Mouse (Mus musculus): Measurements from ENCODE around the gene Golph3l. TPM values are rescaled to one million over a fixed set of nuclear protein-coding genes. Genes with fewer than 3 reads are reported as not detected.
"Not testable (repeated sequence)": the region's sequence is repeated elsewhere in the genome, so short reads cannot be mapped to it uniquely, and the experiment has no call there.

The Golph3l gene
- total RNA-seq (2022): 10 to 100 TPM; 53.5 to 63.5 (median 61.5) TPM

DNA sequence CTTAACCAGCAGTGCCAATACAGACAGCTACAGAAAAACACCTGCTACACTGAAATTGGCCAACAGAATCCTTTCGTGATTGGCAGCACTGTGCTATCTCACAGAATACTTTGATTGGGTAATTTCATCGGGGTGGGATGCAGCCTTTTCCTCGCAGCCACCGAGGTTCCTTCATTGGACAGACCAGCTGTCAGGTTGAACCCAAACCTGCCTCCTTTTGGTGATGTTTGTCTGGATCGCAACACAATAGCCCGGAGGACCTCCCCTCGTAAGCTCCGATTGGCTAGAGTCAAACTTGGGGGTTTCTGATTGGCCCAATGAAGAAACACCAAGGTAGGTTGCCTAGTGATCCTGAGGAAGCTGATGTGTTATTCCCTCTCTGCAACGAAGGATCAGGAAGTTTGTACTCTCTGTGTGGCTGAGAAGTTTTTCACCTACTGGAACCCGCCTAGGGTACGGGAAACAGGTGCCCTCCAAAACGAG lies at the start of gene Golph3l:
Gene Golph3l, plus strand, starts transcription at position 331 of the 483 bp plus-strand sequence.
- DNase-seq: peak; percentile 97

- no peak for DNase-seq
These were observed 49.8 kb upstream of the Golph3l start for GRCm38 (mm10) chr3:95538936-95539335.

GRCm38 (mm10) chr3:95539837-95540236 lies 48.9 kb upstream of the Golph3l start:
- no peak for DNase-seq

- DNase-seq: not testable (repeated sequence)
These were observed 47.5 kb upstream of the Golph3l start for GRCm38 (mm10) chr3:95541186-95541585.

DNA sequence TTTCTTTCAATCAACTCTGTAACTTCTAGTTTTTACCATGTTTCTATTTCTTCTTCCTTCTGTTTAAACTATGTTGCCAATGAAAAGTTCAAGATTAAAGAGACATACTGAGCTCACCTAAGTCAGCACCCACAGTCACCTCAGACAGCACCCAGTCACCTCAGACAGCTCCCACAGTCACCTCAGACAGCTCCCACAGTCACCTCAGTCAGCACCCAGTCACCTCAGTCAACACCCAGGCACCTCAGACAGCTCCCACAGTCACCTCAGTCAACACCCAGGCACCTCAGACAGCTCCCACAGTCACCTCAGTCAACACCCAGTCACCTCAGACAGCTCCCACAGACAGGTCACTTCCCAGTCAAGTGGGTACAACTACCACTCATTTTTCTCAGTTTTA lies 46.6 kb upstream of the Golph3l start:
- no peak for DNase-seq

DNA sequence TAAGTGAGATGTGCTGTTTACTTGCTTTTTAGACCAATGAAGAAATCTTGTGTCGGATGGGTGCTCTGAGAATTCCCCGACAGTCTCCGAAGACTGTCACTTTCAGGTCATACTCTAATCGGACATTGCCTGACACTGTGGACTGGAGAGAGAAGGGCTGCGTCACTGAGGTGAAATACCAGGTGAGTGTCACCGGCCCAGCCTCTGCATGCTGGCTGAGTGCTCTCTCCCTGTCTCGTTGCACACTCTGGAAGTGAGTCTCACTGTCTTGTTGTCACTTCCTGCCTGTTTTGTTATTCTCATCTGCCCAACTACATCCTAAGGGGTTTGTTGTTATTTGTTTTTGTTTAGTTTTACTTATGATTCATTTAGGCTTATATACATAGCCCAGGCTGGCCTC lies 45.8 kb upstream of the Golph3l start:
- DNase-seq: no peak

GRCm38 (mm10) chr3:95550176-95550575 lies 38.6 kb upstream of the Golph3l start:
- no peak for DNase-seq

- peak; percentile 46 for DNase-seq
These were observed 34.7 kb upstream of the Golph3l start for GRCm38 (mm10) chr3:95553986-95554385.

GRCm38 (mm10) chr3:95559437-95559836 lies 29.3 kb upstream of the Golph3l start, which contains the start of gene Hormad1:
Gene Hormad1, plus strand, starts transcription at chr3:95559677.
- no peak for DNase-seq

GRCm38 (mm10) chr3:95560738-95561137 lies 28.0 kb upstream of the Golph3l start:
- DNase-seq: no peak

DNA sequence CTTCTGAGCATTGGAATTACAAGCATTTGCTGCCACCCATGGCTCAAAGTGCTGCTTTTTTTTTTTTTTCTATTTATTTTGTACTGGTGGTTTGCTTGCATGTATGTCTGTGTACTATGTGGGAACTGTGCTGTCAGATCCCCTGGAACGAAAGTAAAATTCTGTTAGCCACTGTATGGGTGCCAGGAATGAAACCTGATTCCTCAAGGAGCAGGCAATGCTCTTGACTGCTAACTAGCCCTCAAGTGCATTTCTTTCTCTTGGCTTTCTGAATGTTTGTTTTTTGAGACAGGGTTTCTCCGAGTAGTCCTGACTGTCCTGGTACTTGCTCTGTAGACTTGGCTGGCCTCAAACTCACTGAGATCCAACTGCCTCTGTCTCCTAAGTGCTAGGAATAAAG lies 26.9 kb upstream of the Golph3l start:
- DNase-seq: no peak

GRCm38 (mm10) chr3:95569585-95569984 lies 19.1 kb upstream of the Golph3l start:
- no peak for DNase-seq

DNA sequence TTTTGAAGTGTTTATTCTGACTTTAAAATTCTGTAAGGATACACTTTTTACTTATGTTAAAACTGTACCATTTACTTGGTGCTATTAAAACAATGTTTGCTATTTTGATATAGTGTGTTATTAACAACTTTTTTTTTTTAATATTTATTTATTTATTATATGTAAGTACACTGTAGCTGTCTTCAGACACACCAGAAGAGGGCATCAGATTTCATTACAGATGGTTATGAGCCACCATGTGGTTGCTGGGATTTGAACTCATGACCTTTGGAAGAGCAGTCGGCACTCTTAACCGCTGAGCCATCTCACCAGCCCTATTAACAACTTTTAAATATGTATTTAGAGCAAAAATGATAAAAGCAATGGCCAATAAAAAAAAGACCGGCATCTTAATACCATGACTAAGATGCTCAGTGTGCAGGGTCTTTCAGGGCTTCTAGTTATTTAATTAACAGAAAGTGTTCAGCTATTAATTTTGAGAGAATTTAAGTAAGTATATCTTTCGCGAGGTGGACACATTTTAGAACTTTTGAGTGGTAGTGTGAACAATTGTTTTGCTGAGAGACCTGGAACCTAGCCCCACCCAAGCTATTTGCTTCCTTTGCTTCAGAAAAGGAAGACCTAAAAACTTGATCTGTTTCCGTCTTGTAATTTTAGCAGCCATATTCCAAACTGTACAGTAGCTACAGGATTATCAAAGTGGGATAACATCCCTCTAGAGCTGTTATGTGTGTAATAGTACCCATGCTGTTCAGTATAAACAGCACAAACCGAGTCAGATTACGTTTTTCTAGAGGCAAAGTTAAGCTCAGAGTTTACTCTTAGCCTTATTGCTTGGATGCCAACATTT lies 755 bp upstream of the Golph3l start:
- no peak for DNase-seq

- no peak for DNase-seq
These were observed 10.0 kb downstream of the Golph3l start for GRCm38 (mm10) chr3:95598734-95599133.

DNA sequence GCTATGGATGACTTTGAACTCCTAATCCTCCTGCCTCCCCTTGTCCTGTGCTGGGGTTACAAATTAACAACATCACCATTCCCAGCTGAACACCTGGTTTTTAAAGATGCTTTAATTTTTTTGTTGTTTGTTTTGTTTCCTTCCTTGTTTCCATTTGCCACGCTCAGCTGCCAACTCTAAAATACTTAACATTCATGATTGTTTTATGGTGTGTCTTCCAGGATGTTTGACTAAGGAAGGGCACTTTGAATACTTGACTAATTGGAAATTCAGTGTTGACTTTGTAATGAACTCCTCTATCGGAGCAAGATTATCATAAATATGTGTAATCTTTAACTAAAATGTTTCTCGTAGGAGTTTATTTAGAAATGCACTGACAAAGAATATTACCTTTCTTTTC lies 12.6 kb downstream of the Golph3l start:
- no peak for DNase-seq

DNA sequence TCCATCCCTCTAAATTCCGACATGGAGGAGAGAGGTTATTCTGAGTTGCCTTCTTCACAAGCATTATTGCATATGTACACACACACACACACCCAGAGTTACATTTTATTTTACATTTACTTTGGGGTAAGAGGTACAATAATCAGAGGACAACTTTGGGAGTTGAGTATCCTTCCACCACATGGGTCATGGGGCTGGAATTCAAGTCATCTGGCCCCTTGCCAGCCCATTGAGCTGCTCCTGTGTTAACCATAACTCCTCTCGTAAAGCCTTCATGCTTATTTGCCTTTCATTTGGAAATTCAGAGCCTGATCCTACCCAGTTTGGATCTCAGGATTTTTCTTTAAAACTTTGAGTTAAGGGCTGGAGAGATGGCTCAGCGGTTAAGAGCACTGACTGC lies 17.4 kb downstream of the Golph3l start:
- no peak for DNase-seq

DNA sequence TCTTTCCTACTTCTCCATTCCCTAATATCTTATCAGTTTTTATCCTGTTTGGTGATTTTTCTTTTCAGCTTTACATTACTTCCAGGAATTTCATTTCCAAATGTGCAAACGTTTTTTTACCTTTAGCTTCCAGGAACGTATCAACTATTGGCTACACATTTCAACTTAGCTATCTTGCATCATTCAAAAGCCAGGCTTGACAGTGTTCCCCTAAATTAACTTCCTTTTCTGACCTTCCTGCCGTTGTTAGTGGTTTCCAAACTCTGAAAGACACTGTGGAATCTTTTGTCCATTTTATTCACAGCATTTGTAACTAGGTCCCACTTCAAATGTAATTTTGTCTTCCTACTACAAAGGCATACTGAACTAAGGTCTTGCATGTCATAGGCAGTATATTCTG lies 20.5 kb downstream of the Golph3l start:
- no peak for DNase-seq

DNA sequence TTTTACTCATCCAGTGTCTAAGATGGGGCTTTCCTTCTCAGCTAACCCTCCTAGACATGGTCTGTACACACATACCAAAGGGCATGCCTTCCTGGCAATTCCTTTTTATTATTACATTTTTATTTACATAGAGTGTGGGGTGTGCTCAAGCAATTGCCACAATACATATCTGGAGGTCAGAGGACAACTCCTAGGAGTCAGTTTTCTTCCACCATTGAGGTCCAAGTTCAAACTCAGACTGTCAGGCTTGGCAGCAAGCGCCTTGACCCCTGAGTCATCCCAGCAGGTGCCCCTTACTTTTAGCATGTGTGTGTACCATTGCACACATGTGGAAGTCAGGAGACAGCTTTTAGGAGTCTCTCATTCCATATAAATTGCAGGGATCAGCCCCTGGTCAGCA lies 25.3 kb downstream of the Golph3l start:
- DNase-seq: no peak

- DNase-seq: no peak
These were observed 29.8 kb downstream of the Golph3l start for GRCm38 (mm10) chr3:95618511-95618910.

DNA sequence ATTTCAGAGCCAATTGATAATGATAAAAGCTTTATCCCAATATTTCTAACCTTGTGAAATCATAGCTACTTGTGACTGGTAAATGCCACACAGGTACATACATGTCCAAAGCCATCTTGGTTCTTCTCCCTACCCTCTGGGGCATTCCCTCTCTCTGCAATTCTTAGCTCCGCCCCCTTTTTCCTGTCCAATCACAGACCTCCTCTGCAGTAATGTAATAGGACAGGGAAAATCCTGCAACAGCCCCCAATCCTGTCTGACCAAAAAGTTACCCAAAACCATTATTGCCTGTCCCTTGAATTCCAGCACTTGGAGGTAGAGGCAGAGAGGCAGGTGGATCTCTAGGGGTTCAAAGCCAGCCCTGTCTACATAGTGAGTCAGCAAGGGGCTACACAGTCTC lies 32.5 kb downstream of the Golph3l start:
- DNase-seq: no peak

DNA sequence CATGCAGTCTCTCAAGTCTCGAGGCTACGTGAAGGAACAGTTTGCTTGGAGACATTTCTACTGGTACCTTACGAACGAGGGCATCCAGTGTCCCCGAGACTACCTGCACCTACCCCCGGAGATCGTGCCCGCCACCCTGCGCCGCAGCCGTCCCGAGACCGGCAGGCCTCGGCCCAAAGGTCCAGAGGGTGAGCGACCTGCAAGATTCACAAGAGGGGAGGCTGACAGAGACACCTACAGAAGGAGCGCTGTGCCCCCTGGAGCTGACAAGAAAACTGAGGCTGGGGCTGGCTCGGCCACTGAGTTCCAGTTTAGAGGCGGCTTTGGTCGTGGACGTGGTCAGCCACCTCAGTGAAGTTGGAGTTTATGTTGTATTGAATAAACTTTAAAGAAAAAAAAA lies 33.7 kb downstream of the Golph3l start:
- DNase-seq: not testable (repeated sequence)

DNA sequence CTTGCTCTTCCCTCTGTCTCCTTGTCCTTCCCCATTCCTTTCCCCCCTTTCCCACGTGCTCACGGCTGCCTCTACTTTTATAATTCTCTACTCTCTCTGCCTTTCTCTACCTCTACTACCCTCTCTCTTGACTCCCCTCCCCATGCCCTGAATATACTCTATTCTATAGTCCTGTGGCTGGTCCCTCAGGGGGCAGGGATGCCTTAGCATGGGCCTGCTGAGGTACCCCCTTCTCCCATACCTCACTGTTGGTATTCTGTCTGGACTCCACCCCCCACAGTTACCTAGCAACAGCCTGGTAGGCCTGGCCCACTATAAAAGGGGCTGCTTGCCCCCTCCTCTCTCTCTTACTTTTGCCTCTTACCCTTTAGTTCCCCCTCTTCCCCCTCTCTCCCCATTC lies 34.8 kb downstream of the Golph3l start:
- no peak for DNase-seq

GRCm38 (mm10) chr3:95623991-95624515 lies 35.3 kb downstream of the Golph3l start:
- not testable (repeated sequence) for DNase-seq

All from adrenal gland, adult 8-10 months (tissue).